Mouse (Mus musculus) thymus, postnatal 0 days (tissue): ENCODE data around the gene Manbal. TPM values are rescaled to one million over a fixed set of nuclear protein-coding genes. Genes with fewer than 3 reads are reported as not detected.

Source experiments
- DNase-seq: peaks from one replicate; pipeline ENCODE4 v3.0.0-alpha.2; 2015; ENCODE audit warnings: low spot score
- polyA plus RNA-seq: library from polyadenylated mRNA; unstranded; fragments of >200 nt; fragmentation: Nextera tagmentation; extraction: Ambion mirVana; gene quantifications from 2 replicates; pipeline ENCODE4 v1.2.1, GENCODE M21; 2015

Manbal gene
- polyA plus RNA-seq, 1 experiment from 2014 or later: 73.4 TPM

- no peak for DNase-seq
These were observed 65.1 kb downstream of the Manbal start for GRCm38 (mm10) chr2:157432476-157432875.

- no peak for DNase-seq
These were observed 66.6 kb downstream of the Manbal start for GRCm38 (mm10) chr2:157434041-157434440.

- DNase-seq: no peak
These were observed 67.1 kb downstream of the Manbal start for GRCm38 (mm10) chr2:157434497-157434896.

GRCm38 (mm10) chr2:157436496-157436895 is 69.1 kb downstream of the Manbal start:
- no peak for DNase-seq

GRCm38 (mm10) chr2:157437123-157437522 is 69.7 kb downstream of the Manbal start:
- no peak for DNase-seq

- DNase-seq: no peak
These were observed 74.0 kb downstream of the Manbal start for GRCm38 (mm10) chr2:157441363-157441762.

Other genes starting within 250 kb of the Manbal start
- gene Samhd1, start 232.3 kb upstream of the Manbal start, polyA plus RNA-seq: 23.5 and 25.5 TPM in 2 replicates
- 36.5 and 40.7 TPM in 2 replicates for gene Rbl1, start 163.1 kb upstream of the Manbal start, polyA plus RNA-seq
- 160 and 169 TPM in 2 replicates for gene Rpn2, start 88.6 kb upstream of the Manbal start, polyA plus RNA-seq
- 0.36 and 0.49 TPM in 2 replicates for gene Mroh8, start 88.0 kb upstream of the Manbal start, polyA plus RNA-seq
- gene Ghrh, start 20.1 kb upstream of the Manbal start, polyA plus RNA-seq: 0.72 TPM in 1 of 2 replicates, not detected in the other
- 5.3 and 5.9 TPM in 2 replicates for gene Src, start 50.9 kb downstream of the Manbal start, polyA plus RNA-seq
- gene Nnat, start 192.5 kb downstream of the Manbal start, polyA plus RNA-seq: 4.4 TPM in 2 replicates
- 27.8 and 28.6 TPM in 2 replicates for gene Blcap, start 203.7 kb downstream of the Manbal start, polyA plus RNA-seq